In genomic region chr15:8721005-8721404, GRCm38 (mm10) we compare ENCODE assay signal across 13 mouse cellular contexts.
"Had no signal": no experiment of that assay in that cellular context is flagged by ENCODE, and none has a peak within 500 bp of the region (broad histone marks: within the 10 kb centered on the region; RNA-seq: fewer than 3 reads in every experiment).

No protein-coding gene starts in this region.

- DNase-seq: lung, adult 2 months; lung, postnatal 14 days; lung, postnatal 36 days; right cerebral cortex, postnatal 14 days; thymus, adult 18-20 months; thymus, postnatal 14 days; thymus, postnatal 36 days had no signal

- H3K27me3 ChIP-seq: lung, embryonic 15.5 days; megakaryocyte, embryonic 14.5 days; midbrain, embryonic 13.5 days; midbrain, embryonic 15.5 days; neural tube, embryonic 12.5 days had no signal

- H3K27ac ChIP-seq: lung, embryonic 15.5 days; macrophage; midbrain, embryonic 13.5 days; midbrain, embryonic 15.5 days; neural tube, embryonic 12.5 days had no signal

- H3K36me3 ChIP-seq: lung, embryonic 15.5 days; midbrain, embryonic 13.5 days; midbrain, embryonic 15.5 days; neural tube, embryonic 12.5 days had no signal

- H3K4me1 ChIP-seq: megakaryocyte, embryonic 14.5 days had no signal

- H3K9ac ChIP-seq: lung, embryonic 15.5 days; midbrain, embryonic 13.5 days; midbrain, embryonic 15.5 days; neural tube, embryonic 12.5 days had no signal

- H3K4me3 ChIP-seq: lung, embryonic 15.5 days; megakaryocyte, embryonic 14.5 days; midbrain, embryonic 13.5 days; midbrain, embryonic 15.5 days; neural tube, embryonic 12.5 days had no signal

- H3K9me3 ChIP-seq: lung, embryonic 15.5 days; megakaryocyte, embryonic 14.5 days; midbrain, embryonic 15.5 days; neural tube, embryonic 12.5 days had no signal
